Mouse (Mus musculus) thymus, adult 2 months (tissue): ENCODE results near the gene Tango6. TPM values are rescaled to one million over a fixed set of nuclear protein-coding genes. Genes with fewer than 3 reads are reported as not detected.

Source experiments
- DNase-seq: peaks from one replicate; pipeline ENCODE4 v3.0.0; 2021
- H3K27ac ChIP-seq: fragments of 200-500 bp; 2 replicates; pipeline ENCODE4 v1.5.1; 2012; ENCODE audit warnings: low read length, control low read depth; ENCODE audit not compliant: control insufficient read depth, insufficient read depth
- H3K27me3 ChIP-seq: fragments of 200-500 bp; 2 replicates; pipeline ENCODE4 v1.6.1; 2012; ENCODE audit warnings: mild to moderate bottlenecking, low read length, moderate library complexity, mixed read lengths; ENCODE audit not compliant: control insufficient read depth, insufficient read depth
- H3K36me3 ChIP-seq: fragments of 200-500 bp; 2 replicates; pipeline ENCODE4 v1.6.1; 2012; ENCODE audit warnings: mild to moderate bottlenecking, low read length, moderate library complexity; ENCODE audit not compliant: control insufficient read depth, insufficient read depth
- H3K4me1 ChIP-seq: fragments of 200-500 bp; replicated peaks from 2 replicates; pipeline ENCODE4 v1.6.1; 2012; ENCODE audit warnings: low read length; ENCODE audit not compliant: control insufficient read depth, insufficient read depth
- H3K4me3 ChIP-seq: fragments of 200-500 bp; 2 replicates; pipeline ENCODE4 v1.5.1; 2012; ENCODE audit warnings: mild to moderate bottlenecking, low read length, control low read depth, moderate library complexity; ENCODE audit not compliant: control insufficient read depth, insufficient read depth
- CTCF ChIP-seq: fragments of 200-500 bp; IDR thresholded peaks from 2 replicates; pipeline ENCODE4 v1.5.1; 2012; ENCODE audit warnings: mild to moderate bottlenecking, control low read depth, low read length, moderate library complexity, borderline replicate concordance; ENCODE audit not compliant: control insufficient read depth, poor library complexity, insufficient read depth; ENCODE audit errors: extremely low read depth
- POLR2A ChIP-seq: fragments of 200-500 bp; IDR thresholded peaks from 2 replicates; pipeline ENCODE4 v1.6.1; 2012; ENCODE audit warnings: mild to moderate bottlenecking, low read length, control low read depth, moderate library complexity; ENCODE audit not compliant: control insufficient read depth, poor library complexity, insufficient read depth; ENCODE audit errors: extremely low read depth
- WGBS: fragments of 180-500 bp; shearing (Covaris S2); methylation state at CpG from one replicate; pipeline ENCODE4 v1.1.7; 2018; 5-methylcytosine and 5-hydroxymethylcytosine counted together
- polyA plus RNA-seq: library from polyadenylated mRNA; depleted of rRNA; stranded (reverse); fragments of >200 nt; gene quantifications from 2 replicates; pipeline ENCODE4 v1.2.3, GENCODE M21; 2012

Tango6 gene
- polyA plus RNA-seq, 1 experiment, result 6.4 TPM

DNA sequence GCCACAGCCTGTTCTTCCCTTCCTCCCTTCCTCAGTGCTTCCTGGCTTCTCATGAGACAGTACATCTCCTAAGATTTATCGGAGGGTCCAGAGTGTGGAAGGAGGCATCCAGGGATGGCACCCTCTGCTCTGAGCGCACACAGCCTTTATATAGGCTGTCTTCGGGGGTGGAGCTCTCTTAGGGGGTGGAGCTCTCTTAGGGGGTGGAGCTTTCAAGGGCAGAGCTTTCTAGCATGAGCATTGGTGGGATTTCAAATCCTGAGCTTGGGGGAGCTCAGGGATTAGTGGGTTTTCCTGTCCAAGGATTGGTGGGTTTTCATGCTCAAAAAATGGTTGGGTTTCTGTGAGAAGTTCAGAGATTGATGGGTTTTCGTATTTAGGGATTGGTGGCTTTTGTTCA, 124.6 kb downstream of the Tango6 start:
- no peak overlapping the region for H3K4me3 ChIP-seq
- H3K4me1 ChIP-seq, result peaks cover 4% of the 10 kb centered on the region; the same call in 1 of the 2 replicates
- no peaks in the 10 kb centered on the region for H3K36me3 ChIP-seq
- WGBS, result over 99% methylated on average over 4 of the region's 4 CpGs
- H3K27ac ChIP-seq, result no peak overlapping the region
- no peak for DNase-seq
- H3K27me3 ChIP-seq, result no peaks in the 10 kb centered on the region
- TF ChIP-seq CTCF, result no peak
- TF ChIP-seq POLR2A, result no peak

DNA sequence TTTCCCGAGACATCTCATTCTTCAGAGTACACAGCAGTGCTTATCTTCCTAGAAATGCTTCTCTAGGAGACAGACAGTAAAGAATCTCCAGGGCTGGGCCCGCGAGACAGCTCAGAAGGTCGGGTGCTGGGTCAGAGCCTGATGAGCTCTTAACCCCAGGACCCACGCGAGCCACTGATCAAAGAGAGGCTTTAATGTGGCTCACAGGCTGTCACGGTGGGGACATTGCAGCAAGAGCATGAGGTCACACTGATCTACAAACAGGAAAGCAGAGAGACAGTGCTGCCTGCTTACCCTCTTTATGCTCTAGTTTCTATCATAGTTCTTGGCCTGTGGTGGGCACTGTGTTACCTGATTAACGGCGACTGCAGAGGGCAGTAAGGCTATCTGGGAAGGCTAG, 126.9 kb downstream of the Tango6 start:
- no peaks in the 10 kb centered on the region for H3K4me1 ChIP-seq
- H3K4me3 ChIP-seq, result no peak overlapping the region
- DNase-seq, result no peak
- H3K36me3 ChIP-seq, result no peaks in the 10 kb centered on the region
- H3K27me3 ChIP-seq, result no peaks in the 10 kb centered on the region
- 55% methylated on average over 9 of the region's 9 CpGs for WGBS
- TF ChIP-seq POLR2A (no peak), CTCF (no peak)
- no peak overlapping the region for H3K27ac ChIP-seq

DNA sequence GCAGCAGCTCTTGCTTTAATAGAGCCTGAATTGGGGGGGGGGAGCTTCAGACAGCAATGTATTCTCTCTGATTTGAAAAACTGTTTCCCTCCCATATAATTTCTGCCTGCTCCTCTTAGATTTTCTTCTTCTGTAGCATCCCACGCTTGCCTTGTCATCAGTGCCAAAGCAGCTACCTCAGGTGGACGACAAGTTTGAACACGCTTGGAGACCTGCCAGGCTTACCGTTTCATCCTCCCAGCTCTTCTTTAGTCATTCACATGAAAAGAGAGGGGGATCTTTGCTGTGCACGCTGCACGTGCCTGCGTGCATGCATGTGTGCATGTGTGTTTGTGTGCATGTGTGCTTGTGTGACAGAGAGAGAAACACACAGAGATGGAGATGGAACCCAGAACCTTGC, 127.5 kb downstream of the Tango6 start:
- no peaks in the 10 kb centered on the region for H3K36me3 ChIP-seq
- TF ChIP-seq POLR2A (no peak), CTCF (no peak)
- DNase-seq, result no peak
- no peak overlapping the region for H3K4me3 ChIP-seq
- no peaks in the 10 kb centered on the region for H3K27me3 ChIP-seq
- no peak overlapping the region for H3K27ac ChIP-seq
- 93% methylated on average over 7 of the region's 7 CpGs for WGBS
- H3K4me1 ChIP-seq, result no peaks in the 10 kb centered on the region

DNA sequence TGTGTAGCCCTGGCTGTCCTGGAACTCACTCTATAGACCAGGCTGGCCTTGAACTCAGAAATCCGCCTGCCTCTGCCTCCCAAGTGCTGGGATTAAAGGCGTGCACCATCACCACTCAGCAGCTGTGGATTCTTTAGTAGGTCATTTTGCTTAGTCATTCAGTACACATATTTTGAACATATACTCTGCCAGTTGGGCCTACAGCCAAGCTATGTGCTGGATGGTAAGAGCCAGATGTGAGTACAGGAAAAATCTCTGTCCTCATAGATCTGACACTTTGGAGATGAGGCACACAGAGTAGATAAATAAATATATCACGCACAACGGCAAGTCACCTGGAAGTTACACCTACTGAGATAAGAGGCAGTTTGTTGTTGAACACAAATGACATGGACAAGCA, 129.7 kb downstream of the Tango6 start:
- Histone ChIP-seq H3K4me3 (no peak overlapping the region), H3K27me3 (no peaks in the 10 kb centered on the region), H3K27ac (no peak overlapping the region), H3K36me3 (no peaks in the 10 kb centered on the region), H3K4me1 (no peaks in the 10 kb centered on the region)
- no peak for DNase-seq
- WGBS, result 93% methylated on average over 4 of the region's 4 CpGs
- TF ChIP-seq POLR2A, result no peak
- TF ChIP-seq CTCF, result no peak

DNA sequence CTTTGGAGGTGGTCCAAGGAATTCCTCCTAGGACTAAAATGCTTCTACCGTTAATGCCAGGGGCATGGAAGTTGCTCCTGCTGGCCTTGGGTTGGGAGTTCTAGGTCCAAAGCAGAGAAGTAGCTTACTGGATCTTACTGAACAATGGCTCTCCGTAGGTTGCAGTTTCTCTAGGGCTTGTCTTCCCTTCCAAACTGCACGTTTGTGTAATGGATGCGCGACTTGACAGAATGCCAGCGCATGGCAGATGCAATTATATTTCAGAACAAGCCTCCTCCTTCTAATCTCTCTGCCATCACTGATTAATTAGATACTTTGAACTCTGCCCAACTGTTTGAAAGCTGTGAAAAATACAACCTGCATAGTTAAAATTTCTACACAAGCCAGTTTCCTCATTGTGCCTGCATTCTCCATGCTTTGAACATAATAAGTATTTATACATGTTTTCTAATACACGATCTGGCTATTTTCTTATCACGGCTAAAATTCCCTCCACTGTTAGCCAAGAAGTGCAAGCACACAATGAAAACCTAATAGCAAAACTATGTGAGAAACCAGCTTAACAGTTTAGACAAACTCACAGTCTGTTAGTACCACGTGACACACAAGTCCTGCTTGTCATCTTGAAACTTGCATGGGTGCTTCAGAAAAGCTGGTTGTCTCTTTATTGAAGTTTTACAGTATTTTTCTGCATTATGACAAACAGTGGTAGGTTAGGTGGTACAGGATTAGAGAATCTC, 133.7 kb downstream of the Tango6 start:
- TF ChIP-seq CTCF, result no peak
- Histone ChIP-seq H3K36me3 (no peaks in the 10 kb centered on the region), H3K27me3 (no peaks in the 10 kb centered on the region), H3K27ac (no peak overlapping the region), H3K4me1 (peaks cover 6% of the 10 kb centered on the region), H3K4me3 (no peak overlapping the region)
- no peak for DNase-seq
- WGBS, result 92% methylated on average over 9 of the region's 9 CpGs

DNA sequence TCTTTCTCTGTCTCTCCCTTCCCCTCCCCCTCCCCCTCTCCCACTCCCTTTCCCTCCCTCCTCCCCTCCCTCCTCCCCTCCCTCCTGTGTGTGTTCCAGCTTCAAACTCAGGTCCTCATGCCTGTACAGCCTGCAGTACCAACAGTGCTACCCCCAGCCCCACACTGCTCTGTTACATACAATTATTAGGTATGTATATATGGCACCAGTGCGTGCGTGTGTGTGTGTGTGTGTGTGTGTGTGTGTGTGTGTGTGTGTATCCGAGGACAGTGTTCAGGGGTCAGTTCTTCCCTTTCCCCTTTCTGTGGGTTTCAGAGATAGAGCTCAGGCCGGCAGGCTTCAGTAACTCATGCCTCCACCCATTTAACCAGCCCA, 134.3 kb downstream of the Tango6 start:
- Histone ChIP-seq H3K4me3 (no peak overlapping the region), H3K4me1 (peaks cover 6% of the 10 kb centered on the region), H3K27ac (no peak overlapping the region), H3K36me3 (no peaks in the 10 kb centered on the region), H3K27me3 (no peaks in the 10 kb centered on the region)
- TF ChIP-seq POLR2A, result no peak
- TF ChIP-seq CTCF, result no peak
- DNase-seq, result no peak
- 88% methylated on average over 4 of the region's 4 CpGs for WGBS

DNA sequence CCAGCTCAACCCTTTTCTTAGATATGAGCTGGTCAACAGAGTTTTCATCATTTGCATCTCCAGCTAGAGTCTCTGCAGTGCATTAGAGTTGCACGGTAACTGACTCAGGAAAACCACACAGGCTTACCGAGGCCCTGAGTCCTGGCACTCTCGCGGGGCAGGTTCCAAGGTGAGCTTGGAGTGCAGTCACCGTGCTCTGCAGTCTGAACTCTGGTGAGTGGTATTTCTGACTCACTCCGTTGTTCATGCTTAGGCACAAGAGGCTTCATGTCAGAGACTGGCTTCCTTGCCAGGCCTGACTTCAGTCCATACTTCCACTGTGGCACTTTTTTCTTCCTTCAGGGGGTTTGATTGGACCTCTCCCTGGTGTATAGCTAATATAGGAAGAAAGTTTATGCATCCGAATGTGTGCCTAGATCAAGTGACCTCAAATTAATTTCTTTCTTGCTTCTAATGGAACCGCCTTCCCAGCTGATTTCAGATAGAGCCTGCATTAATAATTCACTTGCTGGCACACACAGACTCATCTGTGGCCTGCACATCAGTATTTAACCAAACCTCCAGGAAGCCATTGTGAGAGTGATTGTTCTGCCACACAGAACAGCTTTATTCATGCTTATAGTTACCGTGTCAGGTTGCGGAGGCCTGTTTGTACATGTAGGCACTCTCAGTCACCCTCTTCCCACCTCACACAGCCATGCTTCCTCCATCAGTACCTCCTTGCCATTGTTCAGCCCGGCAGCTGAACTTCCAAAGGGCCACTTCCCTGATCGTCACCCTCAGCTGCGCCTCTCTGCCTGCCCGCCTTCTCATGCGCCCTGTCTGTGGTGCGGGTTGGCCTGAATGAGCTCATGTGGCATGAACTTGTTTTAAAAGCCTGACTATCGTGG, 136.0 kb downstream of the Tango6 start:
- no peak overlapping the region for H3K27ac ChIP-seq
- peaks cover 6% of the 10 kb centered on the region for H3K4me1 ChIP-seq
- 80% methylated on average over 17 of the region's 17 CpGs for WGBS
- DNase-seq, result no peak
- H3K27me3 ChIP-seq, result no peaks in the 10 kb centered on the region
- no peak overlapping the region for H3K4me3 ChIP-seq
- TF ChIP-seq POLR2A, result no peak
- TF ChIP-seq CTCF, result no peak
- no peaks in the 10 kb centered on the region for H3K36me3 ChIP-seq
